Mouse (Mus musculus) midbrain, embryonic 11.5 days (tissue): ENCODE results near the gene Rps21. TPM values are rescaled to one million over a fixed set of nuclear protein-coding genes. Genes with fewer than 3 reads are reported as not detected.

Experiments
- ATAC-seq: fragments of 200-750 bp; cut with Nextera tagmentation; 2 replicates; pipeline ENCODE4 v1.8.0; 2017; ENCODE audit warnings: moderate TSS enrichment, moderate library complexity; ENCODE audit not compliant: low FRiP score
- DNase-seq: peaks from one replicate; pipeline ENCODE4 v3.0.0; 2015; ENCODE audit warnings: low spot score; ENCODE audit errors: missing footprints
- H3K27ac ChIP-seq: fragments of 300-500 bp; sonication (generic); 2 replicates; pipeline ENCODE4 v1.5.1; 2014; ENCODE audit warnings: low read depth, low read length
- H3K27me3 ChIP-seq: fragments of 300-500 bp; sonication (generic); 2 replicates; pipeline ENCODE4 v1.6.1; 2014; ENCODE audit warnings: mild to moderate bottlenecking, low read length, moderate library complexity, mixed read lengths; ENCODE audit not compliant: control insufficient read depth, insufficient read depth
- H3K36me3 ChIP-seq: fragments of 300-500 bp; sonication (generic); 2 replicates; pipeline ENCODE4 v1.6.1; 2014; ENCODE audit warnings: mild to moderate bottlenecking, low read length, moderate library complexity, mixed read lengths; ENCODE audit not compliant: control insufficient read depth, insufficient read depth
- H3K4me1 ChIP-seq: fragments of 300-500 bp; sonication (generic); 2 replicates; pipeline ENCODE4 v1.6.1; 2014; ENCODE audit warnings: low read length; ENCODE audit not compliant: control insufficient read depth, insufficient read depth
- H3K4me2 ChIP-seq: fragments of 300-500 bp; sonication (generic); 2 replicates; pipeline ENCODE4 v1.6.1; 2014; ENCODE audit warnings: mild to moderate bottlenecking, moderate library complexity
- H3K4me3 ChIP-seq: fragments of 300-500 bp; sonication (generic); 2 replicates; pipeline ENCODE4 v1.5.1; 2014; ENCODE audit warnings: low read depth, low read length
- H3K9ac ChIP-seq: fragments of 300-500 bp; sonication (generic); 2 replicates; pipeline ENCODE4 v1.6.1; 2014; ENCODE audit warnings: low read length
- H3K9me3 ChIP-seq: fragments of 300-500 bp; sonication (generic); 2 replicates; pipeline ENCODE4 v1.6.1; 2016; ENCODE audit warnings: low read length; ENCODE audit not compliant: control insufficient read depth
- WGBS: fragments of 180-500 bp; shearing (Covaris S2); extraction: QIAGEN DNeasy Blood & Tissue Kit; methylation state at CpG from one replicate; pipeline ENCODE4 v1.1.7; 2014; 5-methylcytosine and 5-hydroxymethylcytosine counted together
- polyA plus RNA-seq: library from polyadenylated mRNA; unstranded; fragments of >200 nt; fragmentation: Nextera tagmentation; extraction: Ambion mirVana; gene quantifications from 2 replicates; pipeline ENCODE4 v1.2.1, GENCODE M21; 2014

Rps21 gene
- polyA plus RNA-seq, 1 experiment from 2014 or later = 494 TPM

DNA sequence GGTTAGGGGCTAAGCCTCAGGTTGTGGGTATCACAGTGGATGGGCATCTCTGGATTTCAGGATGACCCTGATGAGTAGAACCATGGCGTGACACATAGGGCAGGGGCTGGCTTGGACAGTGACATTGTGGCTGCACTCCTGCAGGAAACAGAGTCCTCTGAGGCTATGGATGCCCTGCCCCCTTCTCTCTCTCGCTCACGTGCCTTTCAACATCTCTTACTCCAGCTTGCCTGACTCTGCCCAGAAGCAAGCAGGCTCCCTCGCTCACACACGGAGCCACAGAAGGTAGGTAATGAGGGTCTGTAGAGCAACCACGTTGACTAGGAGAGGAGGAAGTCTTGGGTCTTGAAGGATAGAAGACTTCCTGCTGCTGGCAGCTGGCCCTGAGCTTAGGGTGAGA is 33.3 kb downstream of the Rps21 start:
- 65% methylated on average over 6 of the region's 6 CpGs for WGBS
- H3K27me3 ChIP-seq = no peaks in the 10 kb centered on the region
- no peaks in the 10 kb centered on the region for H3K36me3 ChIP-seq
- DNase-seq = peak; percentile 35
- no peak overlapping the region for H3K4me3 ChIP-seq
- H3K27ac ChIP-seq = no peak overlapping the region
- no peaks in the 10 kb centered on the region for H3K9me3 ChIP-seq
- no peaks in the 10 kb centered on the region for H3K4me1 ChIP-seq
- H3K9ac ChIP-seq = no peak overlapping the region
- ATAC-seq = no peak
- no peak overlapping the region for H3K4me2 ChIP-seq

DNA sequence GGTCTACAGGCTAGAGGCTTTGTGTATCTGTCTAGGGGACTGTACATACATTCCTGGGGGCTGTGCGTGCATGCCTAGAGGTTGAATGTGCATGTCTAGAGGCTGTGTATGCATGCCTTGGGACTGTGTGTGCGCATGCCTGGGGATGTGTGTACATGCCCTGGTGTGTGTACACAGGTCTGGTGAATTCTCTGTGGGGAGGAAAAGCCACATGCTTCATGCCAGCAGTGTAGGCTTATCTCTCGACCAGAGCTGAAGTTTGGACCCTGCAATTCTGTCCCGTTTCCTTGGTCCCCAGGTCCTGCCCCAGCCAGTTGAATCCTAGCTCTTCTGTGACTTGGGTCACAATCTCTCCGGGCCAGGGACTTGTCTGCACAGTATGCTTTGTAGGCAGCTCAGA is 34.4 kb downstream of the Rps21 start:
- no peaks in the 10 kb centered on the region for H3K36me3 ChIP-seq
- H3K4me3 ChIP-seq = no peak overlapping the region
- H3K9me3 ChIP-seq = no peaks in the 10 kb centered on the region
- no peak overlapping the region for H3K27ac ChIP-seq
- no peak for ATAC-seq
- DNase-seq = peak; percentile 64
- H3K4me2 ChIP-seq = no peak overlapping the region
- no peak overlapping the region for H3K9ac ChIP-seq
- 81% methylated on average over 5 of the region's 5 CpGs for WGBS
- H3K27me3 ChIP-seq = no peaks in the 10 kb centered on the region
- H3K4me1 ChIP-seq = no peaks in the 10 kb centered on the region

DNA sequence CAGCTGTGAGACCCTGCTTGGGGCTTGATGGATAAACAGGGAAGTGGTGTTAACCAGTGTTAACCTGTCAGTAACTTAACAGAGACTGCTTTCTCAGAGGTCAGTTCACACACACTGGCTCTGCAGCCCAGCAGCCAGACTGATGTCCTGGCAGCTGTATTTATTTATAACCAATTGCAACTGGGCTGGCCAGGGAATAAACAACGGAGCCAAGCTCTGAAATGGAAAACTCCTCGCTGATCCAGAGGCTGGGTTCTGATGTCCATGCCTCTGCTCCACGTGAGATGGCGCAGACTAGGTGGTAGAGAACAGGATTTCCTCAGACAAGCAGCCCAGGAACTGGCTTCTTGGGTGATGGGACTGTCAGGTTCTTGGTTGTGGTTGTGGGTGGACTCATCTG is 34.8 kb downstream of the Rps21 start:
- DNase-seq (no peak), ATAC-seq (no peak)
- H3K4me3 ChIP-seq = no peak overlapping the region
- H3K9ac ChIP-seq = no peak overlapping the region
- no peak overlapping the region for H3K4me2 ChIP-seq
- no peak overlapping the region for H3K27ac ChIP-seq
- no peaks in the 10 kb centered on the region for H3K4me1 ChIP-seq
- no peaks in the 10 kb centered on the region for H3K36me3 ChIP-seq
- no peaks in the 10 kb centered on the region for H3K27me3 ChIP-seq
- WGBS = 84% methylated on average over 4 of the region's 4 CpGs
- H3K9me3 ChIP-seq = no peaks in the 10 kb centered on the region

DNA sequence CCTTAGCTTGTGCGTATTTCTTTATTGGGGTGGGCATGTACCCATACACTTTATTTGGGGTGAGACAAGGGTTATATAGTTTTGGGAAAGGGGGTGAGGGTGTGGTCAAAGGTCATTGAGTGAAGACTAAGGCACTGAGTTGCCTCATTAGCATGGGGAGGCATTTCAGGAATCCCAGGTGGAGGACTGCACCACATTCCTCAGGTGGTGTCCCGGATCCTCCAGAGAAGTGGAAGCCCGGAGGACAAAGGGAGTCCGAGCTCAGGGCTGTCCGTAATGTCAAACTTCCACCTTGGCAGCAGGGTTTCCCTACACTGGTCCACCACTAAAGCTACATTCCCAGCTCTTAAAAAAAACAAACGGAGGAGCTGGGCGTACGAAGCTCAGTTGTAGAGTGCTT is 35.7 kb downstream of the Rps21 start:
- peak; percentile 41 for DNase-seq
- no peak overlapping the region for H3K27ac ChIP-seq
- no peak overlapping the region for H3K9ac ChIP-seq
- no peak for ATAC-seq
- H3K4me1 ChIP-seq = no peaks in the 10 kb centered on the region
- no peaks in the 10 kb centered on the region for H3K36me3 ChIP-seq
- H3K27me3 ChIP-seq = no peaks in the 10 kb centered on the region
- no peak overlapping the region for H3K4me2 ChIP-seq
- 80% methylated on average over 8 of the region's 8 CpGs for WGBS
- no peaks in the 10 kb centered on the region for H3K9me3 ChIP-seq
- H3K4me3 ChIP-seq = no peak overlapping the region

- no peaks in the 10 kb centered on the region for H3K36me3 ChIP-seq
- no peaks in the 10 kb centered on the region for H3K4me1 ChIP-seq
- no peak overlapping the region for H3K4me3 ChIP-seq
- no peak overlapping the region for H3K4me2 ChIP-seq
- DNase-seq (peak; percentile 44), ATAC-seq (no peak)
- no peaks in the 10 kb centered on the region for H3K27me3 ChIP-seq
- H3K9me3 ChIP-seq = no peaks in the 10 kb centered on the region
- 84% methylated on average over 2 of the region's 2 CpGs for WGBS
- H3K9ac ChIP-seq = no peak overlapping the region
- H3K27ac ChIP-seq = no peak overlapping the region
These were observed 43.1 kb downstream of the Rps21 start for GRCm38 (mm10) chr2:180300252-180300651.

DNA sequence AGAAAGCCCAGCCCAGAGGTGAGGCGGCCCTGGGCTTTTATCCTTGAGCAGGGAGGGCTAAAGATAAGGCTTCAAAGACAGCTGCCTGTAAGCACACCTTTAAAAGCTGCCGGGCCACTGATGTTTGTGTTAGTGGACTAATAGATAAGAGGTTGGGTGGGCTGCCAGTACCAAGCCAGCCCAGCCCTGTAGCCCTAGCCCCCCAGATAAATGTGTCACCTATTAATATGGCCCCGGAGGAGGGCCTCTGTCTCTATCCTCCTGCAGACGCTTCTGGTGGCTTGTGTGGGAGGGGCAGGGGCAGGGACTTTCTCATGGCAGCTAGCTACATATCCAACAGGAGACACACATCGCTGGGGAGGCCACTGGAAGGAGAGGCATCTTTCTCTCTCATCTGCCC is 43.6 kb downstream of the Rps21 start:
- H3K9ac ChIP-seq = no peak overlapping the region
- no peaks in the 10 kb centered on the region for H3K36me3 ChIP-seq
- no peak overlapping the region for H3K27ac ChIP-seq
- H3K27me3 ChIP-seq = no peaks in the 10 kb centered on the region
- no peak overlapping the region for H3K4me3 ChIP-seq
- ATAC-seq (no peak), DNase-seq (peak; percentile 19)
- 58% methylated on average over 5 of the region's 5 CpGs for WGBS
- H3K9me3 ChIP-seq = no peaks in the 10 kb centered on the region
- no peak overlapping the region for H3K4me2 ChIP-seq
- no peaks in the 10 kb centered on the region for H3K4me1 ChIP-seq

DNA sequence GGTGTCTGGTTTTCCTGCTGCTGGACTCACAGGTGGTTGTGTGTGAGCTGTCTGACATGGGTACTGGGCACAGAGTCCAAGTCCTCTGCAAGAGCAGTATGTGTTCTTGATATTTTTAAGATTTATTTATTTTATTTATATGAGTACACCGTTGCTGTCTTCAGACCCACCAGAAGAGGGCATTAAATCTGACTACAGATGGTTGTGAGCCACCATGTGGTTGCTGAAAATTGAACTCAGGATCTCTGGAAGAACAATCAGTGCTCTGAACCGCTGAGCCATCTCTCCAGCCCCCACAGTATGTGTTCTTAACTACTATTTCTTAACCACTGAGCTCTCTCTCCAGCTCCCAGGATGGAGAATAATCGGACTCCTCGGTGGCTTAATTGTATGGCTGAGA is 45.0 kb downstream of the Rps21 start:
- Histone ChIP-seq H3K27me3 (no peaks in the 10 kb centered on the region), H3K4me3 (no peak overlapping the region), H3K9me3 (no peaks in the 10 kb centered on the region), H3K9ac (no peak overlapping the region), H3K36me3 (no peaks in the 10 kb centered on the region), H3K4me2 (no peak overlapping the region), H3K4me1 (no peaks in the 10 kb centered on the region), H3K27ac (no peak overlapping the region)
- DNase-seq (no peak), ATAC-seq (no peak)
- WGBS = 73% methylated on average over 4 of the region's 4 CpGs

- Histone ChIP-seq H3K27ac (no peak overlapping the region), H3K9ac (no peak overlapping the region), H3K4me3 (no peak overlapping the region), H3K4me1 (no peaks in the 10 kb centered on the region), H3K9me3 (no peaks in the 10 kb centered on the region), H3K4me2 (no peak overlapping the region), H3K27me3 (no peaks in the 10 kb centered on the region), H3K36me3 (no peaks in the 10 kb centered on the region)
- no peak for DNase-seq
- no peak for ATAC-seq
- WGBS = 93% methylated on average over 12 of the region's 12 CpGs
These were observed 46.3 kb downstream of the Rps21 start for GRCm38 (mm10) chr2:180303468-180303867.

DNA sequence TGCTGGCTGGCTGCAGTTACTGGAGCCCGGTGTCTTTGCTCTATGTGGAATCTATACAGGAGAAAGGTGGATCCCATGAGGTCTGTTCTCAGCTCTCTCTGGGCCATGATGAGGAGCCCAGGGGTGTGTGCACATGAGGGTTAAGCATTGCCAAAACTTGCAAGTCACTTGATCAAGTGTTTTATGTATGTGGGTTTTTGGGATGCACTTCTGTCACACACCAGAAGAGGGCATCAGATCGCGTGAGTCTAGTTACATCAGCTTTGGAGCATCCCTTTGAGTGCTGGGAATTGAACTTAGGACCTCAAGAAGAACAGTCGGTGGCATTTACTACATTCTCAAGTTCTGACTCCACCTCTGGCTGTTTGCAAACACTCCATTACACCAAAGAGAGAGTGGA is 47.4 kb downstream of the Rps21 start:
- H3K4me2 ChIP-seq = no peak overlapping the region
- H3K9ac ChIP-seq = no peak overlapping the region
- H3K4me3 ChIP-seq = no peak overlapping the region
- H3K27me3 ChIP-seq = no peaks in the 10 kb centered on the region
- H3K4me1 ChIP-seq = no peaks in the 10 kb centered on the region
- no peaks in the 10 kb centered on the region for H3K9me3 ChIP-seq
- peak; percentile 69 for DNase-seq
- 62% methylated on average over 4 of the region's 4 CpGs for WGBS
- H3K36me3 ChIP-seq = no peaks in the 10 kb centered on the region
- no peak for ATAC-seq
- no peak overlapping the region for H3K27ac ChIP-seq

DNA sequence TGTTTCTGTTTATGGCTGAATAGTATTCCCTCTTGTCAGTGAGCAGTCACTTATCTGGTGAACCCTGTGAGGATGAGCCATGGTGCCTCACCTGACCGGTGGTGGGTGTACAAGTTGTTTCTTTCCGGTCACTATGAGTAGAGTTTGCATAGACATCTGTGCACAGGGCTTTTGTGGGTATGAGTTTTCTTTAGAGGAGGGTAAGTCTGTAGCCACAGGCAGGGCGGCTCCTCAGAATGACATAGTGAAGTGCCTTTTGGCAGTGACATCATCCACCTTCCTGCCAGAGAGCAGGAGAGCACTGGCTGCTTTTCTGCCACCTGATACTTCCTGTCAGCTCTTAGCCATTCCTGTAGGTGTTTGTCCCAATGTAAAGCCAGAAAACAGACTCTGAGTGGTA is 48.3 kb downstream of the Rps21 start:
- H3K27me3 ChIP-seq = no peaks in the 10 kb centered on the region
- DNase-seq (peak; percentile 77), ATAC-seq (no peak)
- H3K4me3 ChIP-seq = no peak overlapping the region
- no peaks in the 10 kb centered on the region for H3K4me1 ChIP-seq
- no peaks in the 10 kb centered on the region for H3K9me3 ChIP-seq
- WGBS = 89% methylated on average over 3 of the region's 3 CpGs
- H3K27ac ChIP-seq = no peak overlapping the region
- no peak overlapping the region for H3K9ac ChIP-seq
- no peaks in the 10 kb centered on the region for H3K36me3 ChIP-seq
- no peak overlapping the region for H3K4me2 ChIP-seq
